Mouse (Mus musculus) thymus, postnatal 0 days (tissue): ENCODE data around the gene Cntn1. TPM values are rescaled to one million over a fixed set of nuclear protein-coding genes. Genes with fewer than 3 reads are reported as not detected.
"Not testable (repeated sequence)": the region's sequence is repeated elsewhere in the genome, so short reads cannot be mapped to it uniquely, and the experiment has no call there.

Experiments used
- DNase-seq: peaks from one replicate; pipeline ENCODE4 v3.0.0-alpha.2; 2015; ENCODE audit warnings: low spot score
- polyA plus RNA-seq: library from polyadenylated mRNA; unstranded; fragments of >200 nt; fragmentation: Nextera tagmentation; extraction: Ambion mirVana; gene quantifications from 2 replicates; pipeline ENCODE4 v1.2.1, GENCODE M21; 2015

The Cntn1 gene
- polyA plus RNA-seq, 1 experiment from 2014 or later, result 0.34 TPM

- DNase-seq, result no peak
Measured at GRCm38 (mm10) chr15:92268741-92269322, 217.9 kb downstream of the Cntn1 start.

GRCm38 (mm10) chr15:92271801-92272365 lies 220.9 kb downstream of the Cntn1 start:
- DNase-seq, result no peak

- DNase-seq, result no peak
Measured at GRCm38 (mm10) chr15:92276826-92277225, 225.9 kb downstream of the Cntn1 start.

DNA sequence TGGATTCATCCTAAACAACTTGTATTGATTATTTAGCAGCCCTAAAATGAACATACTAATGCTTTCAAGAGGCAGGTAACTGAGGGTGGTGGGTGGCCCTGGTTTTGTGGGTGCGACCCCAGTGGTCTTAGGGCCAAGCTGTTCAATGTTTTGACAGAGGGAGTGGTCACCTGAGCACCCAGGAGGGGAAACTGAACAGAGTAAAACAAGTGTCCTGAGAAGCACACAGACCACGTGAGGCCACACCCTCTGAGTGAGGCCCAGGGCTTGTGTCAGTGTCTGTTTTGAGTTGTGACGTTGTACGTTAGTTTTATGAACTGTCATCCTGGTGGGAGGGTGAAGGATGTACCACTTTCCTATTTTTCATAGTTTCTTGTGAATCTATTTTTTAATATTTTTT lies 227.0 kb downstream of the Cntn1 start:
- no peak for DNase-seq

DNA sequence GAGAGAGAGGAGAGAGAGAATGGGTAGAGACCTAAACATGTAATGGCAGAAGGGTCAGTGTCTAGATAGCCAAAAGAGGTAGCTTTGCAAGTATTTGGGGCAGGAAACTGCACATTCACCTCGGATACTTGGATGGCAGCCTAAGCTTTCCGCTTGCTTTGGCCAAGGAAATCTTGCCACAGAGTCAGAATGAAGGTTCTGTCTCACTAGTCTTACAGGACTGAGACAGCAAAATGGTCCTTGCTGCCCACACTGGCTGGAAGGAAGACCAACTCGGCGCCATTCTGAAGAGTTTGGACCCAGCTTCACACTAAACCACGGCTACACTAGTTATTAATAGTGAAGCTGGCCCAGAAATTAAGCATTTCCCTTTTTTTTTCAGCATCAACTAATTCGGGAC lies 230.0 kb downstream of the Cntn1 start:
- DNase-seq, result no peak

DNA sequence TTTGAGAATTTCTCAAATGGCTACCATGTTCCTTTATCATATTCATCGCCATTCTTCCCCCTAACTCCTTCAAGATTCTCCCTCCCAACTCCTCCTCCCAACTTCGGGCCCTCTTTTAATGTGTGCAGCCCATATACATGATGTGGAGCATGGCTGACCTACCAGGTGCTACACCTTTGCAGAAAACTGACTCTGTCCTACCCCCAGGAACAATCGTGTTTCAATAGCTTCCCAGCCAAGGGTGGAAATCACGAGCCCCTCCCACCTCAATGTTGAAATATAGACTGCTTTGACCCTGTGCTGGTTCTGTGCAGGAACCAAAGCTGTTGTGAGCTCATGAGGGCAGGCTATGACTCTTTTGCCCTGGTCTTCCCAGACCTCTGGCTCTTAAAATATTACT lies 236.7 kb downstream of the Cntn1 start:
- DNase-seq, result no peak

- no peak for DNase-seq
Measured at GRCm38 (mm10) chr15:92296479-92296878, 245.5 kb downstream of the Cntn1 start.

DNA sequence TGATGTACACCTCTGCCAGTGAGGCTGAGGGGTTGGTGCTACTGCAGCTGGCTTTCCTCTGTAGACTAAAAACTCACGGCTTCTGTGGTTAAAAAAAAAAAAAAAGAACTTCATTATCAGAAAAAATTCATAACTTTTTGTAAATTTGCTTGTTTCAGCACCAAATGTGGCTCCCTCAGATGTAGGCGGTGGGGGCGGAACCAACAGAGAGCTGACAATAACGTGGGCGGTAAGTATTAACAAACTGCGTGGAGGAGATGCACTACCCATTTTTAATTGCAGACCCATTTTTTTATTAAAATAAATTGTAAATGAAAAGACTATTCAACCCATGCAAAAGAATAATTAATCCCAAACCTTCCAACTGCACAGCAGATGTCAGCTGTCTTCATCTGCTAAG lies 251.8 kb downstream of the Cntn1 start:
- no peak for DNase-seq

DNA sequence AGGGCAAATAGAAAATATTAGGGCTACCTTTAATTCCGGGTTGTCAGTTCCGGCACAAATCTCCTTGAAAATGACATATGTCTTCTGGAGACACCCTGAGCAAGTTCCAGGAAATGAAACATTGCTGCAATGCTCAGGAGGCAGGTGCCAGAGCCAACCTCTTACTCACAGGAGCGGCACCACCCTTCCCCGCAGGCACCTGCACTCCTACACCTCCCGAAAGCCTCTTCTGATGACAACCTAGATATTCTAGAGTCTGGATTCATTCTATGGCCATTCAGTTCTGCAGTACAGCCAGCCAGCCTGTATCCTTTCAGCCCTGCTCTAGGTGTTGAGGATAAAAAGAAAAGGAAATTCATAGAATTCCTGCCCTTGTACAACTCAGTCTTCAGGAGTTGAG lies 253.3 kb downstream of the Cntn1 start:
- no peak for DNase-seq

DNA sequence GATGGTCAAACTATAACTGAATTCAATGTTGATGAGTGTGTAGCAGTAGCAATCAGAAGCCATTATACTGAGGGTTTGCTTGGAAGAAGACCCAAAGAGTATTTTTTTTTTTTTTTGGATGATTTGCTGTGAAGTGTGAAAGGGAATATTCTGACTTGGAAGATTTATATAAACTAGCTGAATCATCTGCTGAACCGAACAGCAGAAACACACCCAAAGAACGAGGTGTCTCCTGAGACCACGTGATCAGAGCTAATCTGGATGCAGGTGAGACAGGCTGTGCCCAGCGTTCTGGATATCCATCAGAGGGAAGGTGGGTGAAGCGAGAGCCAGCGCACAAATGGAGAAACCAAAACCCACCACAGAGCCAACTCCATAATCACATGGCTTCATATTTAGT lies 271.0 kb downstream of the Cntn1 start:
- DNase-seq, result no peak

GRCm38 (mm10) chr15:92327111-92327510 lies 276.1 kb downstream of the Cntn1 start:
- DNase-seq, result no peak

DNA sequence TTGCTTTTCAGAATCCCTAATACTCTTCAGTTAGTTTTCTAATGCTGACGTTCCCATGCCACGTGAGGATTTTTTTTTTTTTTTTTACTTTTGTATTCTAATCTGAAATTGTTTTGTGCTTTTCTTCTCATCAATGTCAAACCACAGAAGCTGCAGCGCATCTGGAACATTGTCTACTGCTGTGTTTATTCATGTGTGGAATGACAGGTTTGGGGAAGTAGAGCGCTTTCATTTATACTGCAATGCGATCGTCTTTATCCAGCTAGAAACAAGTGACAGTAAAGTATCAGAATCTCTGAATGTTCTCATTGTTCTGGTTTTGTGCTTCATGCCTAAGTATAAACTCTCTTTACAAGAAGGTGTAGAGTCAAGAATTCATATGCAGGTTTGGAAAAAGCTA lies 289.3 kb downstream of the Cntn1 start:
- DNase-seq, result no peak

GRCm38 (mm10) chr15:92341424-92341823 lies 290.5 kb downstream of the Cntn1 start:
- DNase-seq, result no peak

- no peak for DNase-seq
Measured at GRCm38 (mm10) chr15:92344136-92344869, 293.3 kb downstream of the Cntn1 start.

DNA sequence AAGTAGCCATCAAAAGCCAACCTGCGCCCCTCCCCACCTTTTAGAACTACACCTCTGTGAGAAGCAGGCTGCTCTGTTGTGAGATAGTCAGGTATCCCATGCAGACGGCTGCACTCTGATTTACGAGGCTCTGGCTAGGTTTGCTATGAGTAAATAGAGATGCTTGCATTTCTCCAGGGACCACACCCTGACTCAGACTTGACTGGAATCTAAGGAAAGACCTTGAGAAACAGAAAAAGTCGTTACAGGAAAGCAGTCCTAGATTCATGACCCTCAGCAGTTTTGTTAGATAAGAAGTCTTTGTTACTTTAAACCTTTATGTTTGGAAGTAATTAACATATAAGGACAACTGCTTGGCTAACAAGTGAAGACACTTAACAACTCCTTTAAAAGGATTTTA lies 296.5 kb downstream of the Cntn1 start:
- no peak for DNase-seq

- DNase-seq, result no peak
Measured at GRCm38 (mm10) chr15:92347902-92348301, 296.9 kb downstream of the Cntn1 start.

GRCm38 (mm10) chr15:92348453-92348852 lies 297.5 kb downstream of the Cntn1 start:
- DNase-seq, result not testable (repeated sequence)

DNA sequence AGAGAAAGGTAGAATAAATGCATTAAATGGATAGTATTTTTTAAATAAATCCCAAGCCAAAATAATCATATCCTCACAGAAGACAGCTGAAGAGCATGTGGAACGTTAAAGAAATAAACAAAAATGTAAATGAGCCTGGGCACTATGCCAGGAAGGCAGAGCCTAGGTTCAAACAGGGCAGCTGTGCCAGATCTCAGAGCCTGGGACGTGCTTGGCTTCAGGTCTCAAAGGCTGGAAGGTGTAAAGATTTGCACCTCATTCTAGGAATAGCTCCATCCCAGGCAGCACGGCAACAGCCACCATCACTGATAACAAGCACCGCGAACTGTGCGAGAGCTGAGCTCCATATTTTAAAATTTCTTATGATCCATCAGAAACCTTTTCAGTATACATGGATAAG lies 313.2 kb downstream of the Cntn1 start:
- no peak for DNase-seq

GRCm38 (mm10) chr15:92364592-92364991 lies 313.6 kb downstream of the Cntn1 start:
- DNase-seq, result no peak
